Mouse (Mus musculus): ENCODE data around the gene Tmem237. TPM values are rescaled to one million over a fixed set of nuclear protein-coding genes. Genes with fewer than 3 reads are reported as not detected.
A peak's percentile ranks its signal among the peaks of the same experiment; 100 is the strongest.

The Tmem237 gene
- polyA plus RNA-seq, 1 experiment from 2014 or later: 48.2 TPM

GRCm38 (mm10) chr1:59134419-59134818 is 14.2 kb upstream of the Tmem237 start:
- Histone ChIP-seq H3K9ac (ENCODE audit: low read length) (no peak overlapping the region), H3K9me3 (ENCODE audit: control insufficient read depth, low read length) (no peaks in the 10 kb centered on the region), H3K4me2 (ENCODE audit: low read depth) (no peak overlapping the region), H3K4me1 (ENCODE audit: control insufficient read depth, insufficient read depth, low read length) (no peaks in the 10 kb centered on the region), H3K4me3 (ENCODE audit: low read depth, low read length) (no peak overlapping the region), H3K36me3 (ENCODE audit: control insufficient read depth, insufficient read depth, low read length) (no peaks in the 10 kb centered on the region), H3K27ac (ENCODE audit: low read depth, low read length) (no peak overlapping the region), H3K27me3 (ENCODE audit: control insufficient read depth, insufficient read depth, low read length) (no peaks in the 10 kb centered on the region)
- ATAC-seq (ENCODE audit: insufficient read depth, low FRiP score, low TSS enrichment) (no peak), DNase-seq (ENCODE audit: low spot score) (no peak)
- 81% methylated on average over 5 of the region's 5 CpGs for WGBS

GRCm38 (mm10) chr1:59128879-59129278 is 8.7 kb upstream of the Tmem237 start:
- Histone ChIP-seq H3K36me3 (ENCODE audit: control insufficient read depth, insufficient read depth, low read length) (no peaks in the 10 kb centered on the region), H3K9me3 (ENCODE audit: control insufficient read depth, low read length) (no peaks in the 10 kb centered on the region), H3K4me2 (ENCODE audit: low read depth) (no peak overlapping the region), H3K9ac (ENCODE audit: low read length) (no peak overlapping the region), H3K27me3 (ENCODE audit: control insufficient read depth, insufficient read depth, low read length) (no peaks in the 10 kb centered on the region), H3K27ac (ENCODE audit: low read depth, low read length) (no peak overlapping the region), H3K4me1 (ENCODE audit: control insufficient read depth, insufficient read depth, low read length) (no peaks in the 10 kb centered on the region), H3K4me3 (ENCODE audit: low read depth, low read length) (no peak overlapping the region)
- no peak for ATAC-seq (ENCODE audit: insufficient read depth, low FRiP score, low TSS enrichment)
- 68% methylated on average over 7 of the region's 7 CpGs for WGBS
- no peak for DNase-seq (ENCODE audit: low spot score)

DNA sequence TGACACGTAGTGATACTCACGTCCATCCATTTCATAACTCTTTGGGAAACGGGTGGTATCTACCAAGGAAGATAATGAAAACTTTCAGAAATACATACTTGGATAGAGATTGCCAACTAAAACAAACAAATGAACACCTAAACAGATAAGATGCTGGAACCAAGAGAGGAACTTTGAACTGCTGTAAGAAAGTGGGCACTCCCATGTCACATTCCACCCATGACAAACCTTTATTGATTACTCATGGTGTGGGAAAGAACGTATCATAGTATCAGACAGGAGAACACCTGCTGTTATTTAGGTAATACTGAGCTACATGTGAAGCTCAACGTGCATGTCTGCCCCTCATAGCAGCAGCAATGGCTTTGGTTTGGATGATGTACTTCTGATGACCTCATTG is 5.3 kb upstream of the Tmem237 start:
- DNase-seq (ENCODE audit: low spot score): no peak
- H3K9me3 ChIP-seq (ENCODE audit: control insufficient read depth, low read length): no peaks in the 10 kb centered on the region
- 82% methylated on average over 5 of the region's 5 CpGs for WGBS
- H3K4me1 ChIP-seq (ENCODE audit: control insufficient read depth, insufficient read depth, low read length): 0 out of 2 replicates have a peak, but pooled peaks cover under 1% of the 10 kb centered on the region
- ATAC-seq (ENCODE audit: insufficient read depth, low FRiP score, low TSS enrichment): no peak
- H3K4me2 ChIP-seq (ENCODE audit: low read depth): no peak overlapping the region
- H3K27me3 ChIP-seq (ENCODE audit: control insufficient read depth, insufficient read depth, low read length): no peaks in the 10 kb centered on the region
- H3K9ac ChIP-seq (ENCODE audit: low read length): no peak overlapping the region
- H3K36me3 ChIP-seq (ENCODE audit: control insufficient read depth, insufficient read depth, low read length): no peaks in the 10 kb centered on the region
- H3K27ac ChIP-seq (ENCODE audit: low read depth, low read length): no peak overlapping the region
- H3K4me3 ChIP-seq (ENCODE audit: low read depth, low read length): no peak overlapping the region

GRCm38 (mm10) chr1:59110524-59110923 is 9.7 kb downstream of the Tmem237 start:
- no peaks in the 10 kb centered on the region for H3K27me3 ChIP-seq (ENCODE audit: control insufficient read depth, insufficient read depth, low read length)
- peaks cover 5% of the 10 kb centered on the region; the same call in 1 of the 2 replicates for H3K36me3 ChIP-seq (ENCODE audit: control insufficient read depth, insufficient read depth, low read length)
- no peak for DNase-seq (ENCODE audit: low spot score)

DNA sequence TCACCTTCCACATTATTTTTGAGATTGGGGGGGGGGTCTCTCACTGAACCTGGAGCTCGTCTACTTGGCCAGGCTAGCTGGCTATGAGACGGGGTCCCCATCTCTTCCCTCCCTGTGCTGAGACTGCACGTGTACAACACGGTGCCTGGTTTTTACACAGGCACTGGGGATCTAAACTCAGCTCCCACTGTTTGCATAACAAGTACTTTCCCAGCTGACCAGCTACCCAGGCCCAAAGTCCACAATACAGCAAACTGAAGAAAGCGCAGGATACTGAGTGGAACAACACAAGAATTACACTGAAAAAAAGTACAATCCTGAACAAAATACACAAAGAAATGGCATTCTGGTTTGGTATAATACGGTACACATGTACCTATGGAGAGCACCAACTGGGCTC is 18.1 kb downstream of the Tmem237 start:
- Histone ChIP-seq H3K27me3 (ENCODE audit: control insufficient read depth, insufficient read depth, low read length) (no peaks in the 10 kb centered on the region), H3K9ac (ENCODE audit: low read length) (no peak overlapping the region), H3K9me3 (ENCODE audit: control insufficient read depth, low read length) (no peaks in the 10 kb centered on the region), H3K4me2 (ENCODE audit: low read depth) (no peak overlapping the region), H3K4me1 (ENCODE audit: control insufficient read depth, insufficient read depth, low read length) (no peaks in the 10 kb centered on the region), H3K27ac (ENCODE audit: low read depth, low read length) (no peak overlapping the region), H3K36me3 (ENCODE audit: control insufficient read depth, insufficient read depth, low read length) (peaks cover 5% of the 10 kb centered on the region; the same call in 1 of the 2 replicates), H3K4me3 (ENCODE audit: low read depth, low read length) (no peak overlapping the region)
- ATAC-seq (ENCODE audit: insufficient read depth, low FRiP score, low TSS enrichment): no peak
- 97% methylated on average over 6 of the region's 6 CpGs for WGBS
- no peak for DNase-seq (ENCODE audit: low spot score)

More at GRCm38 (mm10) chr1:59110524-59110923, 9.7 kb downstream of the Tmem237 start:
- Histone ChIP-seq H3K9ac (ENCODE audit: low read length) (no peak overlapping the region), H3K9me3 (ENCODE audit: control insufficient read depth, low read length) (no peaks in the 10 kb centered on the region), H3K4me3 (ENCODE audit: low read depth, low read length) (no peak overlapping the region), H3K4me2 (ENCODE audit: low read depth) (no peak overlapping the region), H3K4me1 (ENCODE audit: control insufficient read depth, insufficient read depth, low read length) (no peaks in the 10 kb centered on the region), H3K27ac (ENCODE audit: low read depth, low read length) (no peak overlapping the region)
- ATAC-seq (ENCODE audit: insufficient read depth, low FRiP score, low TSS enrichment): no peak
- 88% methylated on average over 8 of the region's 8 CpGs for WGBS

GRCm38 (mm10) chr1:59101020-59101419 is 19.2 kb downstream of the Tmem237 start:
- Histone ChIP-seq H3K27ac (ENCODE audit: low read depth, low read length) (no peak overlapping the region), H3K27me3 (ENCODE audit: control insufficient read depth, insufficient read depth, low read length) (no peaks in the 10 kb centered on the region), H3K9ac (ENCODE audit: low read length) (no peak overlapping the region), H3K4me1 (ENCODE audit: control insufficient read depth, insufficient read depth, low read length) (no peaks in the 10 kb centered on the region), H3K4me2 (ENCODE audit: low read depth) (no peak overlapping the region), H3K9me3 (ENCODE audit: control insufficient read depth, low read length) (no peaks in the 10 kb centered on the region), H3K4me3 (ENCODE audit: low read depth, low read length) (no peak overlapping the region), H3K36me3 (ENCODE audit: control insufficient read depth, insufficient read depth, low read length) (peaks cover 5% of the 10 kb centered on the region; the same call in 1 of the 2 replicates)
- DNase-seq (ENCODE audit: low spot score) (no peak), ATAC-seq (ENCODE audit: insufficient read depth, low FRiP score, low TSS enrichment) (no peak)
- WGBS: 92% methylated on average over 5 of the region's 5 CpGs

- WGBS: 91% methylated on average over 19 of the region's 19 CpGs
- ATAC-seq (ENCODE audit: insufficient read depth, low FRiP score, low TSS enrichment): no peak
- H3K4me3 ChIP-seq (ENCODE audit: low read depth, low read length): no peak within 1 kb of the TSS
- no peaks in the 10 kb centered on the region for H3K27me3 ChIP-seq (ENCODE audit: control insufficient read depth, insufficient read depth, low read length)
- H3K4me1 ChIP-seq (ENCODE audit: control insufficient read depth, insufficient read depth, low read length): no peaks in the 10 kb centered on the region
- DNase-seq (ENCODE audit: low spot score): no peak
- H3K9ac ChIP-seq (ENCODE audit: low read length): no peak within 1 kb of the TSS
- H3K36me3 ChIP-seq (ENCODE audit: control insufficient read depth, insufficient read depth, low read length): peaks cover 3% of the 10 kb centered on the region; the same call in 1 of the 2 replicates
- H3K9me3 ChIP-seq (ENCODE audit: control insufficient read depth, low read length): no peaks in the 10 kb centered on the region
- H3K4me2 ChIP-seq (ENCODE audit: low read depth): no peak within 1 kb of the TSS
- H3K27ac ChIP-seq (ENCODE audit: low read depth, low read length): no peak within 1 kb of the TSS
Observed at GRCm38 (mm10) chr1:59094705-59095104, 25.5 kb downstream of the Tmem237 start, which contains the start of gene C2cd6. C2cd6 (minus strand) TSS chr1:59094900.

GRCm38 (mm10) chr1:59070867-59071266 is 49.3 kb downstream of the Tmem237 start:
- H3K4me1 ChIP-seq (ENCODE audit: control insufficient read depth, insufficient read depth, low read length): no peaks in the 10 kb centered on the region
- no peaks in the 10 kb centered on the region for H3K36me3 ChIP-seq (ENCODE audit: control insufficient read depth, insufficient read depth, low read length)
- no peaks in the 10 kb centered on the region for H3K27me3 ChIP-seq (ENCODE audit: control insufficient read depth, insufficient read depth, low read length)
- 50% methylated on average over 3 of the region's 3 CpGs for WGBS
- no peak for ATAC-seq (ENCODE audit: insufficient read depth, low FRiP score, low TSS enrichment)
- no peak overlapping the region for H3K4me2 ChIP-seq (ENCODE audit: low read depth)
- DNase-seq (ENCODE audit: low spot score): no peak
- no peak overlapping the region for H3K27ac ChIP-seq (ENCODE audit: low read depth, low read length)
- H3K9me3 ChIP-seq (ENCODE audit: control insufficient read depth, low read length): no peaks in the 10 kb centered on the region
- no peak overlapping the region for H3K9ac ChIP-seq (ENCODE audit: low read length)
- H3K4me3 ChIP-seq (ENCODE audit: low read depth, low read length): no peak overlapping the region

GRCm38 (mm10) chr1:59067976-59068375 is 52.2 kb downstream of the Tmem237 start:
- 20% methylated on average over 3 of the region's 3 CpGs for WGBS

More at GRCm38 (mm10) chr1:59067976-59068375, 52.2 kb downstream of the Tmem237 start:
- no peaks in the 10 kb centered on the region for H3K27me3 ChIP-seq (ENCODE audit: control insufficient read depth, insufficient read depth, low read length)
- no peak overlapping the region for H3K4me3 ChIP-seq (ENCODE audit: low read depth, low read length)
- H3K9ac ChIP-seq (ENCODE audit: low read length): no peak overlapping the region
- ATAC-seq (ENCODE audit: insufficient read depth, low FRiP score, low TSS enrichment) (no peak), DNase-seq (ENCODE audit: low spot score) (peak; percentile 42)
- H3K9me3 ChIP-seq (ENCODE audit: control insufficient read depth, low read length): no peaks in the 10 kb centered on the region
- H3K4me1 ChIP-seq (ENCODE audit: control insufficient read depth, insufficient read depth, low read length): no peaks in the 10 kb centered on the region
- H3K36me3 ChIP-seq (ENCODE audit: control insufficient read depth, insufficient read depth, low read length): no peaks in the 10 kb centered on the region
- no peak overlapping the region for H3K27ac ChIP-seq (ENCODE audit: low read depth, low read length)
- no peak overlapping the region for H3K4me2 ChIP-seq (ENCODE audit: low read depth)

Data from neural tube, embryonic 11.5 days (tissue).